Mouse (Mus musculus): ENCODE measurements around the gene Slc44a5. TPM values are rescaled to one million over a fixed set of nuclear protein-coding genes. Genes with fewer than 3 reads are reported as not detected.

Slc44a5 gene
- polyA plus RNA-seq, 1 experiment from 2014 or later, result 0.39 TPM

- H3K27ac ChIP-seq, result no peak overlapping the region
- no peak for DNase-seq (ENCODE audit: low spot score)
- H3K9me3 ChIP-seq (replicated peaks; ENCODE audit: low read length), result no peaks in the 10 kb centered on the region
- no peak for TF ChIP-seq CTCF (IDR thresholded peaks at IDR 0.05; ENCODE audit: low read depth)
- H3K36me3 ChIP-seq (ENCODE audit: insufficient read depth, low read length), result no peaks in the 10 kb centered on the region
- no peak overlapping the region for H3K9ac ChIP-seq (ENCODE audit: low read depth, low read length)
- 83% methylated on average over 4 of the region's 4 CpGs for WGBS
- H3K4me1 ChIP-seq (replicated peaks; ENCODE audit: insufficient read depth, low read length), result no peaks in the 10 kb centered on the region
- no peak overlapping the region for H3K4me3 ChIP-seq (replicated peaks; ENCODE audit: low read depth, low read length)
- no peak overlapping the region for H3K4me2 ChIP-seq (ENCODE audit: low read length)
- ATAC-seq (replicated peaks; ENCODE audit: low FRiP score, low read depth), result no peak
- H3K27me3 ChIP-seq (ENCODE audit: insufficient read depth, low read length), result no peaks in the 10 kb centered on the region
These were observed 192.6 kb downstream of the Slc44a5 start for GRCm38 (mm10) chr3:154165882-154166281.

- Histone ChIP-seq H3K27me3 (ENCODE audit: insufficient read depth, low read length) (no peaks in the 10 kb centered on the region), H3K4me3 (replicated peaks; ENCODE audit: low read depth, low read length) (no peak overlapping the region), H3K4me1 (replicated peaks; ENCODE audit: insufficient read depth, low read length) (no peaks in the 10 kb centered on the region), H3K36me3 (ENCODE audit: insufficient read depth, low read length) (no peaks in the 10 kb centered on the region), H3K27ac (no peak overlapping the region), H3K9ac (ENCODE audit: low read depth, low read length) (no peak overlapping the region), H3K9me3 (replicated peaks; ENCODE audit: low read length) (no peaks in the 10 kb centered on the region), H3K4me2 (ENCODE audit: low read length) (no peak overlapping the region)
- DNase-seq (ENCODE audit: low spot score), result no peak
- no peak for ATAC-seq (replicated peaks; ENCODE audit: low FRiP score, low read depth)
- WGBS, result 76% methylated on average over 10 of the region's 10 CpGs
- no peak for TF ChIP-seq CTCF (IDR thresholded peaks at IDR 0.05; ENCODE audit: low read depth)
These were observed 198.8 kb downstream of the Slc44a5 start for GRCm38 (mm10) chr3:154171881-154172592.

GRCm38 (mm10) chr3:154172593-154172965 lies 199.3 kb downstream of the Slc44a5 start:
- H3K4me1 ChIP-seq (replicated peaks; ENCODE audit: insufficient read depth, low read length), result no peaks in the 10 kb centered on the region
- no peak for TF ChIP-seq CTCF (IDR thresholded peaks at IDR 0.05; ENCODE audit: low read depth)
- ATAC-seq (replicated peaks; ENCODE audit: low FRiP score, low read depth), result no peak
- DNase-seq (ENCODE audit: low spot score), result no peak
- 86% methylated on average over 5 of the region's 5 CpGs for WGBS
- no peaks in the 10 kb centered on the region for H3K9me3 ChIP-seq (replicated peaks; ENCODE audit: low read length)
- no peak overlapping the region for H3K4me2 ChIP-seq (ENCODE audit: low read length)
- H3K27me3 ChIP-seq (ENCODE audit: insufficient read depth, low read length), result no peaks in the 10 kb centered on the region
- no peak overlapping the region for H3K4me3 ChIP-seq (replicated peaks; ENCODE audit: low read depth, low read length)
- H3K27ac ChIP-seq, result no peak overlapping the region
- no peak overlapping the region for H3K9ac ChIP-seq (ENCODE audit: low read depth, low read length)
- H3K36me3 ChIP-seq (ENCODE audit: insufficient read depth, low read length), result no peaks in the 10 kb centered on the region

- Histone ChIP-seq H3K9ac (ENCODE audit: low read depth, low read length) (no peak overlapping the region), H3K36me3 (ENCODE audit: insufficient read depth, low read length) (no peaks in the 10 kb centered on the region), H3K4me1 (replicated peaks; ENCODE audit: insufficient read depth, low read length) (no peaks in the 10 kb centered on the region), H3K27me3 (ENCODE audit: insufficient read depth, low read length) (no peaks in the 10 kb centered on the region), H3K9me3 (replicated peaks; ENCODE audit: low read length) (no peaks in the 10 kb centered on the region), H3K4me3 (replicated peaks; ENCODE audit: low read depth, low read length) (no peak overlapping the region), H3K27ac (no peak overlapping the region), H3K4me2 (ENCODE audit: low read length) (no peak overlapping the region)
- ATAC-seq (replicated peaks; ENCODE audit: low FRiP score, low read depth) (no peak), DNase-seq (ENCODE audit: low spot score) (no peak)
- TF ChIP-seq CTCF (IDR thresholded peaks at IDR 0.05; ENCODE audit: low read depth), result no peak
- WGBS, result 71% methylated on average over 1 of the region's 1 CpGs
These were observed 200.3 kb downstream of the Slc44a5 start for GRCm38 (mm10) chr3:154173556-154173955.

- 47% methylated on average over 9 of the region's 9 CpGs for WGBS
- H3K4me2 ChIP-seq (ENCODE audit: low read length), result no peak overlapping the region
- DNase-seq (ENCODE audit: low spot score), result no peak
These were observed 200.8 kb downstream of the Slc44a5 start for GRCm38 (mm10) chr3:154174031-154174430.

GRCm38 (mm10) chr3:154174766-154175165 lies 201.5 kb downstream of the Slc44a5 start:
- H3K36me3 ChIP-seq (ENCODE audit: insufficient read depth, low read length), result no peaks in the 10 kb centered on the region
- TF ChIP-seq CTCF (IDR thresholded peaks at IDR 0.05; ENCODE audit: low read depth), result no peak
- ATAC-seq (replicated peaks; ENCODE audit: low FRiP score, low read depth), result no peak
- no peak for DNase-seq (ENCODE audit: low spot score)
- no peak overlapping the region for H3K9ac ChIP-seq (ENCODE audit: low read depth, low read length)
- WGBS, result 81% methylated on average over 7 of the region's 7 CpGs
- no peaks in the 10 kb centered on the region for H3K4me1 ChIP-seq (replicated peaks; ENCODE audit: insufficient read depth, low read length)
- no peak overlapping the region for H3K27ac ChIP-seq
- H3K9me3 ChIP-seq (replicated peaks; ENCODE audit: low read length), result no peaks in the 10 kb centered on the region
- no peaks in the 10 kb centered on the region for H3K27me3 ChIP-seq (ENCODE audit: insufficient read depth, low read length)
- H3K4me3 ChIP-seq (replicated peaks; ENCODE audit: low read depth, low read length), result no peak overlapping the region
- H3K4me2 ChIP-seq (ENCODE audit: low read length), result no peak overlapping the region

More at GRCm38 (mm10) chr3:154174031-154174430, 200.8 kb downstream of the Slc44a5 start:
- no peak overlapping the region for H3K4me3 ChIP-seq (replicated peaks; ENCODE audit: low read depth, low read length)
- no peaks in the 10 kb centered on the region for H3K27me3 ChIP-seq (ENCODE audit: insufficient read depth, low read length)
- no peak for ATAC-seq (replicated peaks; ENCODE audit: low FRiP score, low read depth)
- H3K27ac ChIP-seq, result no peak overlapping the region
- TF ChIP-seq CTCF (IDR thresholded peaks at IDR 0.05; ENCODE audit: low read depth), result no peak
- no peaks in the 10 kb centered on the region for H3K4me1 ChIP-seq (replicated peaks; ENCODE audit: insufficient read depth, low read length)
- no peaks in the 10 kb centered on the region for H3K36me3 ChIP-seq (ENCODE audit: insufficient read depth, low read length)
- no peaks in the 10 kb centered on the region for H3K9me3 ChIP-seq (replicated peaks; ENCODE audit: low read length)
- H3K9ac ChIP-seq (ENCODE audit: low read depth, low read length), result no peak overlapping the region

All from kidney, postnatal 0 days (tissue).